7 mouse cellular contexts compared by ENCODE assay signal in the genomic region with DNA sequence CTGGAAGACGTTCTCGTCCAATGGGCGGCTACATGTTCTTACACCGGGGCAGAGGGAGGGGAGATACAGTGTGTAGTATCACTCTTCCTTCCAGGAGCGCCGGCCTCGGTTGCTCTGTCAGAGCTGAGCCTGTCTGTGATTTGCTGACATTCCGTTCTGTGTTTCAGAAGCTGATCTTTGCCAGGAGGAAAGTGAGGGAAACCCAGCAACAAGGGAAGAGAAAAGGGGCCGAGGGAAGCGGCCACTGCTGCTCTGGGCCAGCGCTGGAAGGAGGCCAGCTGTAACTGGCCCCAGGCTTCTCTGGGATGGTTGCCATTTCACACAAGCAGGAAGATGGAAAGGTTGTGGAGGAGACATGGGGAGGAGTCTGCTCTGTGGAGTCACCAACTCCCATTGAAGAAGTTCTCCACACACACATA.
DNase-seq lines count a peak whose midpoint lies in the region; ATAC-seq lines count a peak whose summit lies in the region.

No protein-coding gene starts in this region.

- no peak overlapping the region for H3K9ac ChIP-seq in neural tube, embryonic 14.5 days (replicated peaks; ENCODE audit: low read depth, low read length)

- ATAC-seq in frontal cortex, adult (ENCODE audit: low TSS enrichment) = peak; percentile 75
- peak; percentile 86; the same call in 1 of the 2 replicates for ATAC-seq in neural tube, embryonic 14.5 days (ENCODE audit: low read depth)

- no peaks in the 10 kb centered on the region for H3K27me3 ChIP-seq in neural tube, embryonic 14.5 days (ENCODE audit: control insufficient read depth, insufficient read depth, low read length)

- intact Hi-C loops in heart, postnatal 14 days (cut with DNase I) = no loop called here

- WGBS in neural tube, embryonic 14.5 days = 65% methylated on average over 11 of the region's 11 CpGs

- H3K4me3 ChIP-seq in neural tube, embryonic 14.5 days (ENCODE audit: low read depth, low read length) = no peak overlapping the region

- no peaks in the 10 kb centered on the region for H3K36me3 ChIP-seq in neural tube, embryonic 14.5 days (ENCODE audit: control insufficient read depth, insufficient read depth, low read length)

- H3K27ac ChIP-seq in neural tube, embryonic 14.5 days (ENCODE audit: low read depth, low read length) = peak overlapping the region; percentile 18; the same call in 1 of the 2 replicates

- no peak overlapping the region for H3K4me2 ChIP-seq in neural tube, embryonic 14.5 days (ENCODE audit: low read depth, low read length)

- no peaks in the 10 kb centered on the region for H3K9me3 ChIP-seq in neural tube, embryonic 14.5 days (ENCODE audit: control insufficient read depth, low read length)

- no peaks in the 10 kb centered on the region for H3K4me1 ChIP-seq in neural tube, embryonic 14.5 days (ENCODE audit: control insufficient read depth, insufficient read depth, low read length)

- peak; percentile 68 for DNase-seq in MN1 (ENCODE audit: low spot score)
- peak; percentile 64 for DNase-seq in adrenal gland, postnatal 14 days
- DNase-seq in heart, postnatal 14 days = peak; percentile 71 to 82
- DNase-seq in layer of hippocampus, adult 9-11 months = peak; percentile 61
- no peak for DNase-seq in thymus, postnatal 25 days
